Mouse (Mus musculus): ENCODE data around the gene Cd34.

- TF ChIP-seq POLR2A (IDR thresholded peaks at IDR 0.05; ENCODE audit: extremely low read depth, insufficient read depth, low read length) (no peak), CTCF (IDR thresholded peaks at IDR 0.05; ENCODE audit: extremely low read depth, insufficient read depth, low read length) (no peak)
These were observed 4.9 kb downstream of the Cd34 start for GRCm38 (mm10) chr1:194943485-194943884.
